Mouse (Mus musculus): ENCODE data around the gene Atn1. TPM values are rescaled to one million over a fixed set of nuclear protein-coding genes. Genes with fewer than 3 reads are reported as not detected.

Atn1 gene
- total and polyA plus RNA-seq, 2 experiments from 2014 or later = 21.3 to 23.7 TPM

DNA sequence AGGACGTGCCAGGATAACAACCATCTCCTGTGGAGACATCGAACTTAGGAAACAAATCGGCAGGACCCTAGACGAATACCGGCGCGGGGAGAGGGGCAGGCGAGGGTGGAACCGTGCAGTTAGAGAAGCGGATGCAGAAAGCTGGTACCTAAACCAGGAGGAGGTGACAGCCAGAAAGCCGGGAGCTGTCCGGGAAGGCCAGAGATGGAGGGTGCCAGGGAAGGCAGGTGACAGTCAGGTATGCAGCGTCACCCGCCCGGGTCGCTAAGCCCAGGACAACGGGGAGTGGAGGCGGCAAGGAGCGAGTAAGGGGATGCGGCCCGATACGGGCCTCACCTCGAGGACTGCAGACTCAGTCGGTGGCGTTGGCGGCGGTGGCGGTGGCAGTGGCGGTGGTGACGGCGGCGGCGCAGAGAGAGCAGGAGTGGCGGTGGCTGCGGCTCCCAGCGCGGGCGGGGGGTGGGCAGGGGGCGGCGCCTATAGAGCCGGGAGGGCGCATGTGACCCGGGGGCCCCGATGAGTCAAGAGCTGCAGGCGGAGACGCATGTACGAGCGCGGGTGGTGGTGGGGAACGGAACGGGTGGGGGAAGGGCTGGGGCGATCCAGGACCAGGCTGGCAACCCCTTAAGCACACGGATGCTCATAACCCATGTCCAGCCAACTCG, 12.9 kb upstream of the Atn1 start, which contains the start of gene Eno2:
Eno2 (minus strand) TSS at position 573 of the 665 bp plus-strand sequence.
- Histone ChIP-seq H3K27me3 (ENCODE audit: insufficient read depth, low read length) (no peaks in the 10 kb centered on the region), H3K27ac (peak within 1 kb of the TSS; percentile 78), H3K36me3 (ENCODE audit: insufficient read depth, low read length) (no peaks in the 10 kb centered on the region), H3K4me2 (ENCODE audit: low read depth, low read length) (peak within 1 kb of the TSS; percentile 75), H3K4me3 (ENCODE audit: low read length) (peak within 1 kb of the TSS; percentile 59), H3K9ac (replicated peaks; ENCODE audit: low read length) (peak within 1 kb of the TSS; percentile 74), H3K9me3 (ENCODE audit: low read length) (no peaks in the 10 kb centered on the region), H3K4me1 (ENCODE audit: insufficient read depth, low read length) (peaks cover 19% of the 10 kb centered on the region)
- under 1% methylated on average over 48 of the region's 54 CpGs for WGBS
- TF ChIP-seq CTCF (IDR thresholded peaks at IDR 0.05; ENCODE audit: low read depth) = no peak
- DNase-seq (ENCODE audit: low spot score) (peak; percentile 84), ATAC-seq (peak; percentile 86)

DNA sequence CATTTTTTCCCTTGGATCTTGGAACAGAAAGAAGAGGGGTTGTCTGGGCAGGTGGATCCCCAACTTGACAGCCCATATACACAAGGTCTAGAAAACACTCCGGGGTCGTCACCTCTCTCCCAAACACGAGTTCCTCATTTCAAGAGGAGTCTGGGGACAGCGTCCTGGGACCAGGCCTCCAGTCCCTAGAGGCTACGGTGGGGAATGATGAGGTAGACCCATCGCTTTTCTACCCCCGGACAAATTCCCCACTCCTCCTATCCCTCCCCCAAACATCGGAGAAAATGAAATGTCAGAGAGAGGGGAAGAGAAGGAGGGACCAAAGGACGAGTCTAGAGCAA, 12.3 kb upstream of the Atn1 start:
- H3K9ac ChIP-seq (replicated peaks; ENCODE audit: low read length) = peak overlapping the region; percentile 74
- ATAC-seq (peak; percentile 13), DNase-seq (ENCODE audit: low spot score) (no peak)
- WGBS = 5% methylated on average over 9 of the region's 9 CpGs
- H3K27ac ChIP-seq = peak overlapping the region; percentile 78
- no peaks in the 10 kb centered on the region for H3K9me3 ChIP-seq (ENCODE audit: low read length)
- H3K27me3 ChIP-seq (ENCODE audit: insufficient read depth, low read length) = no peaks in the 10 kb centered on the region
- peak overlapping the region; percentile 75 for H3K4me2 ChIP-seq (ENCODE audit: low read depth, low read length)
- TF ChIP-seq CTCF (IDR thresholded peaks at IDR 0.05; ENCODE audit: low read depth) = no peak
- no peaks in the 10 kb centered on the region for H3K36me3 ChIP-seq (ENCODE audit: insufficient read depth, low read length)
- peaks cover 19% of the 10 kb centered on the region for H3K4me1 ChIP-seq (ENCODE audit: insufficient read depth, low read length)
- peak overlapping the region; percentile 59 for H3K4me3 ChIP-seq (ENCODE audit: low read length)

DNA sequence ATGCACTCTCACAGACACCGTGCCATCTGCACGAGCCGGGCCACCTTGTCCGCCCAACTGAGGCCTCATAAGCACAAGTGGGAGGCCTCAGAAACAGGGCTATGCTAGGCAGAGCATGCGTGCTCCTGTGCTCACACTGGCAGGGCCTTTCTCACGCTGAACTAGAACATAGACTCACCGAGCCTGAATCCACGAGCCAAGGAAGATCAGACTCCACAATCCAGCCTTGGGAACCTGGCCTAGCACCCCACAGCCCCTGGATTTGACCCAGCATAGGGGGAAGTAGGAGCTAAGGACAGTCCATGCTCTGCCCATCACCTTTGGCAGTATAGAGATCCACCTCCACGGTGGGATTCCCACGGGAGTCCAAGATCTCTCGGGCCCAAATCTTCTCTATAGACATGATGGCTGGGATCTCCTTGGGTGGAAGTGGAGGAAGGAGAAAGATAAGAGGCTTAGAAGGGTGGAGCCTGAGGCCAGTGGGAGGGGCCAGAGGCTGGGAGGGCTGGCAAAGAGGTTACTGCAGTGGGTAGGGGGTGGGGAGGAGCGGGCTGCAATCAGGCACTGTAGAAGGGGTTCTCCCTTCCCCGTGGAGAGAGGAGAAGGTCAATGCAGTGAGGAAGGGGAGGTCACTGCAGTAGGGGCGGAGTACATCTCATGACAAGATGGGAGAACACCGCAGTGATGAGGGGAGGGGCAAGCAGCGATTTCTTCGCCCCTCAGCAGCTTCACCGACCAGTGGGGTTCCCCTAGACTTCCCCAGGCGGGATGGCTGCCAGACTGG, 11.8 kb upstream of the Atn1 start:
- ATAC-seq (peak; percentile 59), DNase-seq (ENCODE audit: low spot score) (peak; percentile 46)
- Histone ChIP-seq H3K27ac (peak overlapping the region; percentile 78), H3K4me3 (ENCODE audit: low read length) (peak overlapping the region; percentile 59), H3K9me3 (ENCODE audit: low read length) (no peaks in the 10 kb centered on the region), H3K36me3 (ENCODE audit: insufficient read depth, low read length) (no peaks in the 10 kb centered on the region), H3K27me3 (ENCODE audit: insufficient read depth, low read length) (no peaks in the 10 kb centered on the region), H3K9ac (replicated peaks; ENCODE audit: low read length) (peak overlapping the region; percentile 74), H3K4me2 (ENCODE audit: low read depth, low read length) (peak overlapping the region; percentile 75), H3K4me1 (ENCODE audit: insufficient read depth, low read length) (peaks cover 19% of the 10 kb centered on the region)
- TF ChIP-seq CTCF (IDR thresholded peaks at IDR 0.05; ENCODE audit: low read depth) = no peak
- WGBS = 17% methylated on average over 19 of the region's 19 CpGs

- no peaks in the 10 kb centered on the region for H3K27me3 ChIP-seq (ENCODE audit: insufficient read depth, low read length)
- 34% methylated on average over 4 of the region's 4 CpGs for WGBS
- H3K9ac ChIP-seq (replicated peaks; ENCODE audit: low read length) = peak overlapping the region; percentile 74; the same call in 1 of the 2 replicates
- TF ChIP-seq CTCF (IDR thresholded peaks at IDR 0.05; ENCODE audit: low read depth) = no peak
- 0 out of 2 replicates have a peak, but pooled peaks have one; percentile 0 for ATAC-seq
- no peak overlapping the region for H3K4me3 ChIP-seq (ENCODE audit: low read length)
- DNase-seq (ENCODE audit: low spot score) = no peak
- peak overlapping the region; percentile 75 for H3K4me2 ChIP-seq (ENCODE audit: low read depth, low read length)
- peak overlapping the region; percentile 78; the same call in 1 of the 2 replicates for H3K27ac ChIP-seq
- no peaks in the 10 kb centered on the region; the same call in 1 of the 2 replicates for H3K36me3 ChIP-seq (ENCODE audit: insufficient read depth, low read length)
- peaks cover 19% of the 10 kb centered on the region for H3K4me1 ChIP-seq (ENCODE audit: insufficient read depth, low read length)
- H3K9me3 ChIP-seq (ENCODE audit: low read length) = no peaks in the 10 kb centered on the region
These were observed 11.2 kb upstream of the Atn1 start for GRCm38 (mm10) chr6:124767536-124767919.

DNA sequence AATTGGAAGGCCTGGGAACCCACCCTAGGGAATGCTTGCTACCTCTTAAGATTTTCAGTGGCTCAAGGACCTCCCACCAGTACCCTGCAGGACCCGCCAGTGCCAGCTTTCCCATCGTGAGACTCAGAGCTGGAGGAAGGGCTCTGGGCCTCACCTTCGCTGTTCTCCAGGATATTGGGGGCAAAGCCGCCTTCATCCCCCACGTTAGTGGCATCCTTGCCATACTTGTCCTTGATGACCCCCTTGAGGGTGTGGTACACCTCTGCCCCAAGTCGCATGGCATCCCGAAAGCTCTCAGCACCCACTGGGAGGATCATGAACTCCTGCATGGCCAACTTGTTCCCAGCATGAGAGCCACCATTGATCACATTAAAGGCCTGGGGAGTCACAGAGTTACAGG, 9.6 kb upstream of the Atn1 start:
- Histone ChIP-seq H3K36me3 (ENCODE audit: insufficient read depth, low read length) (no peaks in the 10 kb centered on the region; the same call in 1 of the 2 replicates), H3K9ac (replicated peaks; ENCODE audit: low read length) (no peak overlapping the region), H3K4me1 (ENCODE audit: insufficient read depth, low read length) (peaks cover 19% of the 10 kb centered on the region), H3K4me3 (ENCODE audit: low read length) (no peak overlapping the region), H3K27ac (no peak overlapping the region), H3K9me3 (ENCODE audit: low read length) (no peaks in the 10 kb centered on the region), H3K27me3 (ENCODE audit: insufficient read depth, low read length) (no peaks in the 10 kb centered on the region), H3K4me2 (ENCODE audit: low read depth, low read length) (no peak overlapping the region)
- DNase-seq (ENCODE audit: low spot score) (no peak), ATAC-seq (no peak)
- WGBS = 86% methylated on average over 7 of the region's 7 CpGs
- no peak for TF ChIP-seq CTCF (IDR thresholded peaks at IDR 0.05; ENCODE audit: low read depth)

- no peaks in the 10 kb centered on the region; the same call in 1 of the 2 replicates for H3K36me3 ChIP-seq (ENCODE audit: insufficient read depth, low read length)
- H3K4me2 ChIP-seq (ENCODE audit: low read depth, low read length) = no peak overlapping the region
- no peaks in the 10 kb centered on the region for H3K27me3 ChIP-seq (ENCODE audit: insufficient read depth, low read length)
- H3K9ac ChIP-seq (replicated peaks; ENCODE audit: low read length) = no peak overlapping the region
- ATAC-seq = no peak
- H3K4me3 ChIP-seq (ENCODE audit: low read length) = no peak overlapping the region
- peaks cover 28% of the 10 kb centered on the region for H3K4me1 ChIP-seq (ENCODE audit: insufficient read depth, low read length)
- H3K9me3 ChIP-seq (ENCODE audit: low read length) = no peaks in the 10 kb centered on the region
- peak overlapping the region; percentile 97 for H3K27ac ChIP-seq
- peak; percentile 87 for TF ChIP-seq CTCF (IDR thresholded peaks at IDR 0.05; ENCODE audit: low read depth)
- DNase-seq (ENCODE audit: low spot score) = peak; percentile 83
- WGBS = 1% methylated on average over 5 of the region's 5 CpGs
These were observed 2.9 kb upstream of the Atn1 start for GRCm38 (mm10) chr6:124759259-124759658.

Measured in hindbrain, postnatal 0 days (tissue).